Mouse (Mus musculus) urinary bladder, postnatal 36 days (tissue): ENCODE measurements at regions not wholly inside any gene's neighbourhood (a gene's known extent, or its start where the extent isn't known, plus 50 kb on each side); places are given as distances from the start of the nearest gene placed in this dataset.

Experiments
- DNase-seq, 2 experiments: peaks; one replicate each; pipeline ENCODE4 v3.0.0; 2022; ENCODE audit warnings: low spot score in 2 of 2, mixed read lengths in 1 of 2

- no peak for DNase-seq
Observed at GRCm38 (mm10) chr1:119308719-119309365, 113.2 kb downstream of the Inhbb start.

- DNase-seq: no peak
Observed at GRCm38 (mm10) chr1:119305315-119305976, 116.6 kb downstream of the Inhbb start.

- no peak for DNase-seq
Observed at GRCm38 (mm10) chr1:119304470-119304980, 117.5 kb downstream of the Inhbb start.

- DNase-seq: peak in 1 of 2 experiments; percentile 39
Observed at GRCm38 (mm10) chr1:119302349-119302995, 119.6 kb downstream of the Inhbb start.

GRCm38 (mm10) chr1:119301931-119302330, 120.1 kb downstream of the Inhbb start:
- no peak for DNase-seq

- DNase-seq: no peak
Observed at GRCm38 (mm10) chr1:119301258-119301657, 120.8 kb downstream of the Inhbb start.

- DNase-seq: peak in 1 of 2 experiments; percentile 51
Observed at GRCm38 (mm10) chr1:119299842-119300752, 122.0 kb downstream of the Inhbb start.

GRCm38 (mm10) chr1:119298696-119299230, 123.3 kb downstream of the Inhbb start:
- no peak for DNase-seq

- peak in 1 of 2 experiments; percentile 17 for DNase-seq
Observed at GRCm38 (mm10) chr1:119295121-119295520, 126.9 kb downstream of the Inhbb start.

GRCm38 (mm10) chr1:119293839-119294238, 128.2 kb downstream of the Inhbb start:
- DNase-seq: no peak

GRCm38 (mm10) chr1:119292216-119292615, 129.8 kb downstream of the Inhbb start:
- DNase-seq: peak; percentile 47 to 71

GRCm38 (mm10) chr1:119290165-119290916, 131.7 kb downstream of the Inhbb start:
- DNase-seq: peak in 1 of 2 experiments; percentile 18

GRCm38 (mm10) chr1:119289516-119290164, 132.4 kb downstream of the Inhbb start:
- DNase-seq: no peak

- no peak for DNase-seq
Observed at GRCm38 (mm10) chr1:119282416-119282815, 139.6 kb downstream of the Inhbb start.

GRCm38 (mm10) chr1:119279261-119279660, 142.8 kb downstream of the Inhbb start:
- DNase-seq: no peak

- peak; percentile 15 to 20 for DNase-seq
Observed at GRCm38 (mm10) chr1:119278528-119279201, 143.4 kb downstream of the Inhbb start.

- no peak for DNase-seq
Observed at GRCm38 (mm10) chr1:119277990-119278389, 144.1 kb downstream of the Inhbb start.

- DNase-seq: no peak
Observed at GRCm38 (mm10) chr1:119266013-119266412, 156.0 kb downstream of the Inhbb start.

GRCm38 (mm10) chr1:119265192-119265891, 156.7 kb downstream of the Inhbb start:
- DNase-seq: no peak
